Mouse (Mus musculus) hindbrain, embryonic 10.5 days (tissue): ENCODE data around the gene Nhsl1. TPM values are rescaled to one million over a fixed set of nuclear protein-coding genes. Genes with fewer than 3 reads are reported as not detected.
"Not testable (repeated sequence)": the region's sequence is repeated elsewhere in the genome, so short reads cannot be mapped to it uniquely, and the experiment has no call there.

Experiments used
- DNase-seq: peaks from one replicate; pipeline ENCODE4 v3.0.0-alpha.2; 2017; ENCODE audit warnings: low spot score
- H3K27ac ChIP-seq: fragments of 300-500 bp; sonication (generic); 2 replicates; pipeline ENCODE4 v1.5.1; 2016; ENCODE audit warnings: mild to moderate bottlenecking, moderate library complexity
- H3K27me3 ChIP-seq: fragments of 300-500 bp; sonication (generic); 2 replicates; pipeline ENCODE4 v1.6.1; 2016; ENCODE audit warnings: mild to moderate bottlenecking; ENCODE audit not compliant: poor library complexity, insufficient read depth, severe bottlenecking
- H3K36me3 ChIP-seq: fragments of 300-500 bp; sonication (generic); 2 replicates; pipeline ENCODE4 v1.6.1; 2016; ENCODE audit warnings: mild to moderate bottlenecking, moderate library complexity
- H3K4me1 ChIP-seq: fragments of 300-500 bp; sonication (generic); replicated peaks from 2 replicates; pipeline ENCODE4 v1.6.1; 2016; ENCODE audit warnings: mild to moderate bottlenecking
- H3K4me3 ChIP-seq: fragments of 300-500 bp; sonication (generic); 2 replicates; pipeline ENCODE4 v1.5.1; 2016; ENCODE audit warnings: mild to moderate bottlenecking, moderate library complexity
- H3K9me3 ChIP-seq: fragments of 300-500 bp; sonication (generic); 2 replicates; pipeline ENCODE4 v1.6.1; 2016; ENCODE audit warnings: mild to moderate bottlenecking, moderate library complexity
- WGBS: fragments of 180-500 bp; shearing (Covaris S2); methylation state at CpG from one replicate; pipeline ENCODE4 v1.1.7; 2016; 5-methylcytosine and 5-hydroxymethylcytosine counted together
- polyA plus RNA-seq: library from polyadenylated mRNA; unstranded; fragments of >200 nt; fragmentation: Nextera tagmentation; extraction: Ambion mirVana; gene quantifications from 2 replicates; pipeline ENCODE4 v1.2.1, GENCODE M21; 2016

The Nhsl1 gene
- polyA plus RNA-seq, 1 experiment from 2014 or later = 15.7 TPM

DNA sequence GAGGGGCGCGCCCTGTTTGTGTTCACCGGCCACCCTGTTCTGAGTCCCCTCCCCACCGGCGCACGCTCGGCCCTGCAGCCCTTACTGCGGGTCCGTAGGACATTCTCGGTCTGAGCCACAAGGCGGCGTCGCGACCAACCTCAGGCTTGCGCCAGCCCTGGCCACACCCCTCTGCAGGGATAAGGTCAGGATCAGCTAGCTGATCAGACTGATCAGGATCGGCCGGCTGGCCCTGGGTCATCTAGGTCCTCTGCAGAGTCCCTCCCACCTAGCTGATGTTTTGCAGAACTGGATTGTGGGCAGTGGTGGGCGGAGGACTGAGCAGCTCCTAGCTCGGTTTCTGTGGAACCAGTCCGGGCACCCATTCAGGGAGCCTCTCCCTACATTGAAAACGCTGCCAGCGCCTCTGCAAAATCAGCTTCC, 227.0 kb downstream of the Nhsl1 start, which contains the start of gene Hebp2:
Gene Hebp2 (minus strand): TSS at position 264 of the 423 bp plus-strand sequence.
- DNase-seq = peak; percentile 92
- WGBS = under 1% methylated on average over 22 of the region's 22 CpGs
- Histone ChIP-seq H3K4me1 (peaks cover 28% of the 10 kb centered on the region), H3K36me3 (no peaks in the 10 kb centered on the region), H3K4me3 (peak within 1 kb of the TSS; percentile 69), H3K9me3 (no peaks in the 10 kb centered on the region), H3K27ac (peak within 1 kb of the TSS; percentile 87), H3K27me3 (no peaks in the 10 kb centered on the region)

- no peak overlapping the region for H3K4me3 ChIP-seq
- no peak for DNase-seq
Observed at GRCm38 (mm10) chr10:18547381-18547780, 228.6 kb downstream of the Nhsl1 start.

GRCm38 (mm10) chr10:18549321-18550216, 230.8 kb downstream of the Nhsl1 start:
- Histone ChIP-seq H3K27me3 (no peaks in the 10 kb centered on the region), H3K4me3 (peak overlapping the region; percentile 55), H3K4me1 (peaks cover 28% of the 10 kb centered on the region), H3K36me3 (no peaks in the 10 kb centered on the region), H3K27ac (peak overlapping the region; percentile 51), H3K9me3 (no peaks in the 10 kb centered on the region)
- DNase-seq = peak; percentile 69
- 4% methylated on average over 35 of the region's 35 CpGs for WGBS

More at GRCm38 (mm10) chr10:18547381-18547780, 228.6 kb downstream of the Nhsl1 start:
- H3K36me3 ChIP-seq = no peaks in the 10 kb centered on the region
- H3K9me3 ChIP-seq = no peaks in the 10 kb centered on the region
- H3K27ac ChIP-seq = no peak overlapping the region
- no peaks in the 10 kb centered on the region for H3K27me3 ChIP-seq
- 85% methylated on average over 4 of the region's 4 CpGs for WGBS
- peaks cover 28% of the 10 kb centered on the region for H3K4me1 ChIP-seq

DNA sequence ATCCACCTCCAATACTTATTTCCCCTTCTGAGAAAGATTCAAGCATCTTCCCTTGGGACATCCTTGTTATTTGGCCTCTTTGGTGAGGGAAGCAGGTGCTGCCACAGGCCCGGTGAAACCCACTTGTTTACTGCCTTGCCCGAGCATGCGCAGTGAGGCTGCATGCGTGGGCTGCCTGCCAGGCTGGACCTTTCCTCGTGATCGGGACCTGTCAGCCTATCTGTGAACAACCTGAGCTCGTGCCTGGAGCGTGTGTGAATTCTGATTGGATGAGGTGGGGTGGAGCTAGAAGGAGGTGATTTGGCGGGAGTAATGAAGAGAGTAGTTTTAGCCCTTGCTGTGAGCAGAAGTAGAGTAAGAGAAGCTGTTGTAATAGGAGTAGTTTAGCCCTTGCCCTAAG, 240.3 kb downstream of the Nhsl1 start:
- 84% methylated on average over 9 of the region's 9 CpGs for WGBS
- H3K4me1 ChIP-seq, H3K9me3 ChIP-seq, H3K4me3 ChIP-seq, H3K36me3 ChIP-seq, H3K27ac ChIP-seq, H3K27me3 ChIP-seq, DNase-seq: not testable (repeated sequence)

GRCm38 (mm10) chr10:18561445-18561844, 242.7 kb downstream of the Nhsl1 start:
- DNase-seq = no peak
- Histone ChIP-seq H3K4me1 (no peaks in the 10 kb centered on the region), H3K4me3 (no peak overlapping the region), H3K36me3 (no peaks in the 10 kb centered on the region), H3K9me3 (no peaks in the 10 kb centered on the region), H3K27me3 (no peaks in the 10 kb centered on the region), H3K27ac (no peak overlapping the region)
- 53% methylated on average over 5 of the region's 5 CpGs for WGBS

- Histone ChIP-seq H3K36me3 (no peaks in the 10 kb centered on the region), H3K9me3 (no peaks in the 10 kb centered on the region)
- 16% methylated on average over 4 of the region's 4 CpGs for WGBS
Observed at GRCm38 (mm10) chr10:18562940-18563339, 244.2 kb downstream of the Nhsl1 start.

DNA sequence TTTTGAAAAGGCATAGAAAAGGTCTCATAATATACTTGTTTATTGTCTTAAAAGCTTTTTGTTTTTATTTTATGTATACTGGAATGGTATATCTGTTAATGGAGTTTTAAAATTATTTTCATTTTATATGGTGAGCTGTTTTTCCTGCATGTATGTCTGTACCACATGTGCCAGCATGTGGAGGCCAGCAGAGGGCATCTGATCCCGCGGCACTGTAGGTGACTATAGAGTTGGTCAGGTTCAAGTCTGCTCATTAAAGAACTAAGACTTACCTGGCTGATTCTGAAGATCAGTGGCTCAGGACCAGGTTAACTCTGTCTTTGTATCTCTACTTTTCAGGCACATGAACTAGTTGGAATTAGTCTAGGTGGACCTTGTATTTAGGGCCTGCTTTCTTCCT, 253.8 kb downstream of the Nhsl1 start:
- no peaks in the 10 kb centered on the region for H3K4me1 ChIP-seq
- no peak for DNase-seq

More at GRCm38 (mm10) chr10:18562940-18563339, 244.2 kb downstream of the Nhsl1 start:
- peak; percentile 26 for DNase-seq
- Histone ChIP-seq H3K4me3 (no peak overlapping the region), H3K4me1 (no peaks in the 10 kb centered on the region), H3K27me3 (no peaks in the 10 kb centered on the region), H3K27ac (no peak overlapping the region)

More for the DNA sequence above, 253.8 kb downstream of the Nhsl1 start:
- Histone ChIP-seq H3K9me3 (no peaks in the 10 kb centered on the region), H3K27me3 (no peaks in the 10 kb centered on the region), H3K4me3 (no peak overlapping the region), H3K27ac (no peak overlapping the region), H3K36me3 (no peaks in the 10 kb centered on the region)
- WGBS = 64% methylated on average over 2 of the region's 2 CpGs

Other genes with a start within 250 kb of the Nhsl1 start
- gene Ect2l, start 108.1 kb upstream of the Nhsl1 start, polyA plus RNA-seq = 0.30 and 0.54 TPM in 2 replicates
- 5.9 and 8.3 TPM in 2 replicates for gene Ccdc28a, start 84.0 kb upstream of the Nhsl1 start, polyA plus RNA-seq
- 15.1 and 15.8 TPM in 2 replicates for gene Hebp2, start 227.1 kb downstream of the Nhsl1 start, polyA plus RNA-seq